In genomic region chr2:119478397-119478749, GRCm38 (mm10) we compare ENCODE assay signal across 8 mouse cellular contexts. TPM values are rescaled to one million over a fixed set of nuclear protein-coding genes. Genes with fewer than 3 reads are reported as not detected.
DNase-seq lines count a peak whose midpoint lies in the region; ATAC-seq and TF ChIP-seq lines count a peak whose summit lies in the region.

No protein-coding gene starts in this region.

- H3K9ac ChIP-seq in kidney, embryonic 15.5 days = peak overlapping the region; percentile 98
- peak overlapping the region; percentile 97 for H3K9ac ChIP-seq in hindbrain, embryonic 14.5 days
- H3K9ac ChIP-seq in midbrain, embryonic 14.5 days (replicated peaks; ENCODE audit: low read length) = peak overlapping the region; percentile 98

- peak overlapping the region; percentile 99 for H3K27ac ChIP-seq in kidney, embryonic 15.5 days
- no peak overlapping the region for H3K27ac ChIP-seq in cortical plate, adult 2 months (ENCODE audit: insufficient read depth, low read length)
- H3K27ac ChIP-seq in hindbrain, embryonic 14.5 days = peak overlapping the region; percentile 98
- peak overlapping the region; percentile 84 for H3K27ac ChIP-seq in midbrain, embryonic 14.5 days (replicated peaks; ENCODE audit: low read depth, low read length)

- ATAC-seq in kidney, embryonic 15.5 days (replicated peaks; ENCODE audit: low FRiP score) = no peak
- ATAC-seq in hindbrain, embryonic 14.5 days (ENCODE audit: low FRiP score) = no peak; the same call in 1 of the 2 replicates
- no peak; the same call in 1 of the 2 replicates for ATAC-seq in midbrain, embryonic 14.5 days (ENCODE audit: low FRiP score, low TSS enrichment)

- H3K4me3 ChIP-seq in kidney, embryonic 15.5 days (replicated peaks) = peak overlapping the region; percentile 85
- H3K4me3 ChIP-seq in cortical plate, adult 2 months (ENCODE audit: insufficient read depth, low read length) = peak overlapping the region; percentile 68
- H3K4me3 ChIP-seq in hindbrain, embryonic 14.5 days (replicated peaks; ENCODE audit: low read length) = peak overlapping the region; percentile 89
- peak overlapping the region; percentile 91 for H3K4me3 ChIP-seq in midbrain, embryonic 14.5 days (replicated peaks; ENCODE audit: low read depth, low read length)

- peaks cover 23% of the 10 kb centered on the region for H3K4me1 ChIP-seq in kidney, embryonic 15.5 days
- peaks cover 4% of the 10 kb centered on the region for H3K4me1 ChIP-seq in cortical plate, adult 2 months (ENCODE audit: control insufficient read depth, insufficient read depth, low read length)
- H3K4me1 ChIP-seq in hindbrain, embryonic 14.5 days (replicated peaks; ENCODE audit: control insufficient read depth, insufficient read depth, low read length) = peaks cover 21% of the 10 kb centered on the region
- peaks cover 12% of the 10 kb centered on the region; the same call in 1 of the 2 replicates for H3K4me1 ChIP-seq in midbrain, embryonic 14.5 days (ENCODE audit: control insufficient read depth, insufficient read depth, low read length)

- TF ChIP-seq POLR2A in cortical plate, adult 2 months (IDR thresholded peaks at IDR 0.05; ENCODE audit: extremely low read depth, insufficient read depth, low read length) = no peak

- no peaks in the 10 kb centered on the region for H3K9me3 ChIP-seq in kidney, embryonic 15.5 days (replicated peaks)
- no peaks in the 10 kb centered on the region for H3K9me3 ChIP-seq in hindbrain, embryonic 14.5 days (ENCODE audit: control insufficient read depth, low read length)
- H3K9me3 ChIP-seq in midbrain, embryonic 14.5 days (ENCODE audit: control insufficient read depth, low read length) = no peaks in the 10 kb centered on the region

- H3K36me3 ChIP-seq in kidney, embryonic 15.5 days = peaks cover 8% of the 10 kb centered on the region; the same call in 1 of the 2 replicates
- peaks cover 6% of the 10 kb centered on the region; the same call in 1 of the 2 replicates for H3K36me3 ChIP-seq in hindbrain, embryonic 14.5 days (replicated peaks; ENCODE audit: control insufficient read depth, insufficient read depth)
- H3K36me3 ChIP-seq in midbrain, embryonic 14.5 days (ENCODE audit: control insufficient read depth, insufficient read depth, low read length) = no peaks in the 10 kb centered on the region

- no peaks in the 10 kb centered on the region for H3K27me3 ChIP-seq in kidney, embryonic 15.5 days
- no peaks in the 10 kb centered on the region for H3K27me3 ChIP-seq in hindbrain, embryonic 14.5 days (ENCODE audit: control insufficient read depth, insufficient read depth, low read length)
- no peaks in the 10 kb centered on the region for H3K27me3 ChIP-seq in midbrain, embryonic 14.5 days (ENCODE audit: control insufficient read depth, insufficient read depth, low read length)

- peak overlapping the region; percentile 84 for H3K4me2 ChIP-seq in kidney, embryonic 15.5 days
- H3K4me2 ChIP-seq in hindbrain, embryonic 14.5 days (replicated peaks) = peak overlapping the region; percentile 68
- H3K4me2 ChIP-seq in midbrain, embryonic 14.5 days (ENCODE audit: low read length) = peak overlapping the region; percentile 70

- WGBS in kidney, embryonic 15.5 days = 16% methylated on average over 9 of the region's 9 CpGs
- 15% methylated on average over 9 of the region's 9 CpGs for WGBS in hindbrain, embryonic 14.5 days
- WGBS in midbrain, embryonic 14.5 days = 14% methylated on average over 9 of the region's 9 CpGs

- no peak for DNase-seq in kidney, postnatal 36 days
- peak; percentile 24 for DNase-seq in hindbrain, embryonic 14.5 days (ENCODE audit: low spot score)
- no peak for DNase-seq in midbrain, embryonic 14.5 days
- DNase-seq in layer of hippocampus, postnatal 10 days (ENCODE audit: low spot score in 2 of 2) = no peak
- no peak for DNase-seq in retina, embryonic 14.5 days (ENCODE audit: low spot score)
- no peak for DNase-seq in layer of hippocampus, adult 8-10 months (ENCODE audit: low spot score in 2 of 2)

- TF ChIP-seq CTCF in cortical plate, adult 2 months (IDR thresholded peaks at IDR 0.05; ENCODE audit: extremely low read depth, insufficient read depth, low read length) = no peak

RNA-seq across cellular contexts. Expression of gene Ino80, which starts 0.9 kb away (rescaled TPM):
- 4.4 and 4.6 TPM in 2 replicates for polyA plus RNA-seq in kidney, embryonic 15.5 days (2015; fragmentation: Nextera tagmentation; extraction: Ambion mirVana)
- 14.6 and 14.8 TPM in 2 replicates for polyA plus RNA-seq in cortical plate, adult 2 months (2012; rRNA removed)
- 4.7 and 4.8 TPM in 2 replicates for polyA plus RNA-seq in hindbrain, embryonic 14.5 days (2014; fragmentation: Nextera tagmentation; extraction: Ambion mirVana)
- polyA plus RNA-seq in midbrain, embryonic 14.5 days (2014; fragmentation: Nextera tagmentation; extraction: Ambion mirVana) = 6.1 and 6.5 TPM in 2 replicates
- 10 to 100 TPM; 19.6 to 20.2 TPM for total RNA-seq in layer of hippocampus, postnatal 10 days (2021)
- 10 to 100 TPM; 20.0 to 22.2 (median 20.8) TPM for total RNA-seq in layer of hippocampus, adult 8-10 months (2022)
